Mouse (Mus musculus) liver, adult 2 months (tissue): ENCODE measurements around the gene Card14.

ENCODE experiments used
- CTCF ChIP-seq: fragments of 200-500 bp; IDR thresholded peaks from 2 replicates; pipeline ENCODE4 v1.5.1; 2011; ENCODE audit warnings: low read depth, low read length, control low read depth
- POLR2A ChIP-seq: fragments of 200-500 bp; IDR thresholded peaks from 2 replicates; pipeline ENCODE4 v1.6.1; 2011; ENCODE audit warnings: low read length, control low read depth; ENCODE audit not compliant: insufficient read depth; ENCODE audit errors: extremely low read depth

DNA sequence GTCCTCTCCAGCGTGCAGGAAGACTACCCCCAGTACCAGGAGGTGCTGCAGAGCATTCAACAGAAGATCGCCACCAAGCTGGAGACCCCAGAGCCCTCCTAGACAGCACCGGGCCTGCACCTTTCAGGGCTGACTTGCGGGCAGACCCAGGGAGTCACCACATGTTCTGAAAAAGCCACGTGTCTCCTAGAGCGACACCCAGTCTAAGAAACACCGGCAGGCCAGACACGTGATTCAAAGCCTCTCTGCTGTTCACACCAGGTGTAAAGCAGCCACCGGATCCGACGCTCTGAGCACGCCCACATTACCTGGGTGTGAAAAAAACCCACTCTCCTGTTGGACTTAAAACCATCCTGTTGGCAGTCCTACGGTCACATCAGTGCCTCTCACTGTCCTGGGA lies 43.2 kb upstream of the Card14 start:
- TF ChIP-seq CTCF: no peak
- TF ChIP-seq POLR2A: no peak
